Mouse (Mus musculus): ENCODE data around the gene Sptssa. TPM values are rescaled to one million over a fixed set of nuclear protein-coding genes. Genes with fewer than 3 reads are reported as not detected.
A peak's percentile ranks its signal among the peaks of the same experiment; 100 is the strongest.

Sptssa gene
- polyA plus RNA-seq, 1 experiment from 2014 or later = 224 TPM

DNA sequence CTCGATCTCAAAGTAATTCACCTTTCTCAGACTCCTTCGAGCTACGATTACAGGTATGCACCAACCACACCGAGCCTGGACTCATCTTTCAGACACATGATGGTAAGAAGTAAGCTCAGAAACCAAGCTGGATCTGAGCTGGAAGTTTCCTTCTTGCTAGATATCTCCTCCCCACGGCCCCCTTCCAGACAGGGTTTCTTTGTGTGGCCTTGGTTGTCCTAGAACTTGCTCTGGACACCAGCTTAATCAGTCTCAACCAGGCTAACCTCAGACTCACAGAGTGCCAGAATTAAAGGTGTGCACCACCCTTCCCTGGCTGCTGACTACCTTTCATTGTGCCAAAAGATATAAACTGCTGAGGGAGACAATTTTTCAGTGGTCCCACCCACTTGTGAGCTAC lies 1.6 kb upstream of the Sptssa start:
- no peak overlapping the region for H3K9ac ChIP-seq (ENCODE audit: low read depth, low read length)
- H3K27me3 ChIP-seq (ENCODE audit: control insufficient read depth, insufficient read depth, low read length) = no peaks in the 10 kb centered on the region
- WGBS = 88% methylated on average over 5 of the region's 5 CpGs
- H3K4me2 ChIP-seq (replicated peaks; ENCODE audit: low read depth, low read length) = no peak overlapping the region
- no peak for ATAC-seq (ENCODE audit: low FRiP score, low TSS enrichment)
- H3K27ac ChIP-seq (ENCODE audit: low read depth, low read length) = no peak overlapping the region
- peaks cover 20% of the 10 kb centered on the region; the same call in 1 of the 2 replicates for H3K4me1 ChIP-seq (ENCODE audit: control insufficient read depth, insufficient read depth, low read length)
- no peak overlapping the region for H3K4me3 ChIP-seq (ENCODE audit: low read length)
- no peaks in the 10 kb centered on the region for H3K9me3 ChIP-seq (ENCODE audit: control insufficient read depth, low read length)
- H3K36me3 ChIP-seq (ENCODE audit: control insufficient read depth, insufficient read depth, low read length) = no peaks in the 10 kb centered on the region

- no peak overlapping the region for H3K27ac ChIP-seq (ENCODE audit: low read depth, low read length)
- H3K4me2 ChIP-seq (replicated peaks; ENCODE audit: low read depth, low read length) = peak overlapping the region; percentile 78
- H3K27me3 ChIP-seq (ENCODE audit: control insufficient read depth, insufficient read depth, low read length) = no peaks in the 10 kb centered on the region
- H3K4me1 ChIP-seq (ENCODE audit: control insufficient read depth, insufficient read depth, low read length) = peaks cover 24% of the 10 kb centered on the region; the same call in 1 of the 2 replicates
- H3K9me3 ChIP-seq (ENCODE audit: control insufficient read depth, low read length) = no peaks in the 10 kb centered on the region
- no peak overlapping the region for H3K4me3 ChIP-seq (ENCODE audit: low read length)
- WGBS = 57% methylated on average over 2 of the region's 2 CpGs
- peak overlapping the region; percentile 57; the same call in 1 of the 2 replicates for H3K9ac ChIP-seq (ENCODE audit: low read depth, low read length)
- H3K36me3 ChIP-seq (ENCODE audit: control insufficient read depth, insufficient read depth, low read length) = no peaks in the 10 kb centered on the region
- no peak for ATAC-seq (ENCODE audit: low FRiP score, low TSS enrichment)
Observed at GRCm38 (mm10) chr12:54657226-54657625, 853 bp upstream of the Sptssa start.

- WGBS = under 1% methylated on average over 22 of the region's 22 CpGs
- no peaks in the 10 kb centered on the region for H3K27me3 ChIP-seq (ENCODE audit: control insufficient read depth, insufficient read depth, low read length)
- no peak for ATAC-seq (ENCODE audit: low FRiP score, low TSS enrichment)
Observed at GRCm38 (mm10) chr12:54656039-54656395, 356 bp downstream of the Sptssa start.

GRCm38 (mm10) chr12:54655292-54656038 lies 908 bp downstream of the Sptssa start:
- Histone ChIP-seq H3K4me3 (ENCODE audit: low read length) (peak overlapping the region; percentile 77), H3K9me3 (ENCODE audit: control insufficient read depth, low read length) (no peaks in the 10 kb centered on the region), H3K27ac (ENCODE audit: low read depth, low read length) (peak overlapping the region; percentile 85), H3K36me3 (ENCODE audit: control insufficient read depth, insufficient read depth, low read length) (peaks cover 2% of the 10 kb centered on the region; the same call in 1 of the 2 replicates), H3K4me1 (ENCODE audit: control insufficient read depth, insufficient read depth, low read length) (peaks cover 28% of the 10 kb centered on the region; the same call in 1 of the 2 replicates), H3K27me3 (ENCODE audit: control insufficient read depth, insufficient read depth, low read length) (no peaks in the 10 kb centered on the region), H3K4me2 (replicated peaks; ENCODE audit: low read depth, low read length) (peak overlapping the region; percentile 65), H3K9ac (ENCODE audit: low read depth, low read length) (peak overlapping the region; percentile 81)
- ATAC-seq (ENCODE audit: low FRiP score, low TSS enrichment) = no peak
- WGBS = 24% methylated on average over 16 of the region's 16 CpGs

More at GRCm38 (mm10) chr12:54656039-54656395, 356 bp downstream of the Sptssa start:
- peak overlapping the region; percentile 77 for H3K4me3 ChIP-seq (ENCODE audit: low read length)
- no peaks in the 10 kb centered on the region for H3K9me3 ChIP-seq (ENCODE audit: control insufficient read depth, low read length)
- peak overlapping the region; percentile 85 for H3K27ac ChIP-seq (ENCODE audit: low read depth, low read length)
- peak overlapping the region; percentile 65 for H3K4me2 ChIP-seq (replicated peaks; ENCODE audit: low read depth, low read length)
- peak overlapping the region; percentile 81 for H3K9ac ChIP-seq (ENCODE audit: low read depth, low read length)
- H3K36me3 ChIP-seq (ENCODE audit: control insufficient read depth, insufficient read depth, low read length) = no peaks in the 10 kb centered on the region
- H3K4me1 ChIP-seq (ENCODE audit: control insufficient read depth, insufficient read depth, low read length) = peaks cover 28% of the 10 kb centered on the region; the same call in 1 of the 2 replicates

DNA sequence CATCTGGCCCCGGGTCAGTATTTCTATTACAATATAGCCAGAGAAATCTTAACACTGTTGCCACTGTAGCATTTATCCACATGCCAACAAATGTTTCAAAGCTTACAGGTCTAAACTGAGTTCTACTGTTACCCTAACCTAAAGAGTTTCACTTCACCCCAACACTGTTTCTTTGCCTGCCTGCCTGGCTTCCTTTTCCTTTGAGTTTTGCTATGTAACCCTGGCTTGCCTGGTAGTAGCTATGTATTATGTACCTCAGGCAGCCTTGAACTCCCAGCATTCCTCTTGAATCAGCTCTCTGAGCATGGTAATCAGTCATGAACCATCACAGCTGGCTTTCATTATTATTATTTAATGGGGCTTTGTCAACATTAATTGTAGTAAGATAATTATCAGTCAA lies 1.6 kb downstream of the Sptssa start:
- peak overlapping the region; percentile 77 for H3K4me3 ChIP-seq (ENCODE audit: low read length)
- 90% methylated on average over 1 of the region's 1 CpGs for WGBS
- peak overlapping the region; percentile 65 for H3K4me2 ChIP-seq (replicated peaks; ENCODE audit: low read depth, low read length)
- H3K9ac ChIP-seq (ENCODE audit: low read depth, low read length) = 0 out of 2 replicates have a peak overlapping the region, but pooled peaks have one; percentile 18
- no peaks in the 10 kb centered on the region for H3K9me3 ChIP-seq (ENCODE audit: control insufficient read depth, low read length)
- H3K4me1 ChIP-seq (ENCODE audit: control insufficient read depth, insufficient read depth, low read length) = peaks cover 28% of the 10 kb centered on the region; the same call in 1 of the 2 replicates
- H3K27ac ChIP-seq (ENCODE audit: low read depth, low read length) = no peak overlapping the region
- peaks cover 6% of the 10 kb centered on the region; the same call in 1 of the 2 replicates for H3K36me3 ChIP-seq (ENCODE audit: control insufficient read depth, insufficient read depth, low read length)
- ATAC-seq (ENCODE audit: low FRiP score, low TSS enrichment) = no peak
- no peaks in the 10 kb centered on the region for H3K27me3 ChIP-seq (ENCODE audit: control insufficient read depth, insufficient read depth, low read length)

DNA sequence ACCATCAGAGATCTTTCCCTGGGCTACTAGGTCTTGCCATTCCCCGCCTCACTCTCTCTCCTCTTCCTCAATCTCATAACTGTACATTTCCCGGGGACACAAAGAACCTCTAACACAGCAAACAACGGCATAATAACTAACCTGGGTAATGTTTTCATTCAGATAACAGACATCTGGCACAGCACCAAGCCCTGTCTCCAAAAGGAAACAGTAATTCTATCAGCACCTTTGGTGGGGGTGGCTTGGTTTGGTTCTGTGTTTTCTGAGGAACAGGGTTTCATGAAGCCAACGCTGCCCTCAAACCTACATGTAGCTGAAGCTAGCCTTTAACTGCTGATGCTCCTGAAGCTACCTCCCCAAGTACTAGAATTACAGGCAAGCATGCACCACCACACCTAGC lies 2.2 kb downstream of the Sptssa start:
- Histone ChIP-seq H3K9ac (ENCODE audit: low read depth, low read length) (no peak overlapping the region), H3K27ac (ENCODE audit: low read depth, low read length) (no peak overlapping the region), H3K4me1 (ENCODE audit: control insufficient read depth, insufficient read depth, low read length) (peaks cover 28% of the 10 kb centered on the region; the same call in 1 of the 2 replicates), H3K4me2 (replicated peaks; ENCODE audit: low read depth, low read length) (peak overlapping the region; percentile 65), H3K36me3 (ENCODE audit: control insufficient read depth, insufficient read depth, low read length) (peaks cover 6% of the 10 kb centered on the region; the same call in 1 of the 2 replicates), H3K9me3 (ENCODE audit: control insufficient read depth, low read length) (no peaks in the 10 kb centered on the region), H3K27me3 (ENCODE audit: control insufficient read depth, insufficient read depth, low read length) (no peaks in the 10 kb centered on the region), H3K4me3 (ENCODE audit: low read length) (no peak overlapping the region)
- 55% methylated on average over 4 of the region's 4 CpGs for WGBS
- ATAC-seq (ENCODE audit: low FRiP score, low TSS enrichment) = no peak

DNA sequence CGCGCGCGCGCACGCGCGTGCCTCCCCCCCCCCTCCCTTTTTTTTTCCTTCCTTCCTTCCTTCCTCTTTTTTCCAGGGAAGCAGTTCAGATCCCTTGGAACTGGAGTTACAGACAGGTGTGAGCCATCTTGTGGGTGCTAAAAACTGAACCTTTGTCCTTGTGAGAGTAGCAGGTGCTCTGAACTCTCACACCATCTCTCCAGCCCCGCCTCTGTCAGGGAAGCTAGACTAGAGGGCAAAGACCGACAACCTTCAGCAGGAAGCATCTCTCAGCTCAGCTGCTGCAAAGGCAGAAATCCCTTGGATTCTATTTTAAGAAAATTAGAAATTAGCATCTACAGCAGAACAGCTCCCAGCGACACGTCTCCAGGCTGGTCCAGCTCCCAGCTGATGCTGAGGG lies 4.0 kb downstream of the Sptssa start:
- peaks cover 6% of the 10 kb centered on the region; the same call in 1 of the 2 replicates for H3K36me3 ChIP-seq (ENCODE audit: control insufficient read depth, insufficient read depth, low read length)
- 84% methylated on average over 12 of the region's 12 CpGs for WGBS
- no peaks in the 10 kb centered on the region for H3K9me3 ChIP-seq (ENCODE audit: control insufficient read depth, low read length)
- no peak overlapping the region for H3K4me3 ChIP-seq (ENCODE audit: low read length)
- no peak for ATAC-seq (ENCODE audit: low FRiP score, low TSS enrichment)
- no peak overlapping the region for H3K27ac ChIP-seq (ENCODE audit: low read depth, low read length)
- peaks cover 28% of the 10 kb centered on the region; the same call in 1 of the 2 replicates for H3K4me1 ChIP-seq (ENCODE audit: control insufficient read depth, insufficient read depth, low read length)
- H3K4me2 ChIP-seq (replicated peaks; ENCODE audit: low read depth, low read length) = no peak overlapping the region
- no peaks in the 10 kb centered on the region for H3K27me3 ChIP-seq (ENCODE audit: control insufficient read depth, insufficient read depth, low read length)
- H3K9ac ChIP-seq (ENCODE audit: low read depth, low read length) = no peak overlapping the region

DNA sequence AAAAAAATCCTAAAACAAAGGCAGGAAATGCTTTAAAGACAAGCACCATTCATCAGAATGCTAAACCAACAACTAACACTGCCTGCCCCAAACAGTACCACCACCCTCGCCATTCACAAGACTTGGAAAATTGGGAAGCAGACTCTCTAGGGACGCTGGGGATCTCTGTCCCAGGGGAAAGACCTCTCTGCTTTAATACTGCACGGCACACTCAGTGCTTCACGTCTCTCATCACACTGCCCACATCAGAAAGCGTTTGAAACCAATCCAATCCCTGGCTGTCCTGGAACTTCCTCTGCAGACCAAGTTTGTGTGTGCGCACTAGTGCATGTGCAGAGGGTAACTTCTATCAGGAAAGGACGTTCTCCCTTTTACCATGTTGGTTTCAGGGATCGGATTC lies 4.6 kb downstream of the Sptssa start:
- peaks cover 6% of the 10 kb centered on the region for H3K36me3 ChIP-seq (ENCODE audit: control insufficient read depth, insufficient read depth, low read length)
- no peak for ATAC-seq (ENCODE audit: low FRiP score, low TSS enrichment)
- H3K9ac ChIP-seq (ENCODE audit: low read depth, low read length) = no peak overlapping the region
- WGBS = 69% methylated on average over 8 of the region's 8 CpGs
- peaks cover 25% of the 10 kb centered on the region; the same call in 1 of the 2 replicates for H3K4me1 ChIP-seq (ENCODE audit: control insufficient read depth, insufficient read depth, low read length)
- no peaks in the 10 kb centered on the region for H3K27me3 ChIP-seq (ENCODE audit: control insufficient read depth, insufficient read depth, low read length)
- H3K4me3 ChIP-seq (ENCODE audit: low read length) = no peak overlapping the region
- H3K27ac ChIP-seq (ENCODE audit: low read depth, low read length) = 0 out of 2 replicates have a peak overlapping the region, but pooled peaks have one; percentile 51
- H3K4me2 ChIP-seq (replicated peaks; ENCODE audit: low read depth, low read length) = no peak overlapping the region; the same call in 1 of the 2 replicates
- H3K9me3 ChIP-seq (ENCODE audit: control insufficient read depth, low read length) = no peaks in the 10 kb centered on the region

GRCm38 (mm10) chr12:54651158-54651557 lies 5.2 kb downstream of the Sptssa start:
- H3K36me3 ChIP-seq (ENCODE audit: control insufficient read depth, insufficient read depth, low read length) = peaks cover 8% of the 10 kb centered on the region
- H3K9me3 ChIP-seq (ENCODE audit: control insufficient read depth, low read length) = no peaks in the 10 kb centered on the region
- H3K27ac ChIP-seq (ENCODE audit: low read depth, low read length) = no peak overlapping the region
- H3K9ac ChIP-seq (ENCODE audit: low read depth, low read length) = no peak overlapping the region
- no peak for ATAC-seq (ENCODE audit: low FRiP score, low TSS enrichment)
- no peak overlapping the region for H3K4me3 ChIP-seq (ENCODE audit: low read length)
- H3K27me3 ChIP-seq (ENCODE audit: control insufficient read depth, insufficient read depth, low read length) = no peaks in the 10 kb centered on the region
- WGBS = 19% methylated on average over 1 of the region's 1 CpGs
- no peak overlapping the region for H3K4me2 ChIP-seq (replicated peaks; ENCODE audit: low read depth, low read length)
- H3K4me1 ChIP-seq (ENCODE audit: control insufficient read depth, insufficient read depth, low read length) = peaks cover 25% of the 10 kb centered on the region; the same call in 1 of the 2 replicates

All from kidney, embryonic 14.5 days (tissue).